Mouse (Mus musculus) MEL (cell line): Measurements from ENCODE around the gene Chst12.

Source experiments
- CTCF ChIP-seq, 3 experiments: IDR thresholded peaks in 2 of 3; conservative IDR thresholded peaks in 1 of 3; 2 replicates each; pipeline ENCODE4 v1.5.1; 2011 to 2012; ENCODE audit warnings: low read length in 3 of 3, low read depth in 2 of 3, mild to moderate bottlenecking in 2 of 3, improper control_type of control experiment in 1 of 3, inconsistent platforms in 1 of 3, mixed read lengths in 1 of 3, moderate library complexity in 1 of 3; ENCODE audit not compliant: control insufficient read depth in 1 of 3, insufficient read depth in 1 of 3, poor library complexity in 1 of 3, severe bottlenecking in 1 of 3
- ELF1 ChIP-seq: IDR thresholded peaks from 2 replicates; pipeline ENCODE4 v1.6.1; 2014; ENCODE audit warnings: low read depth, mild to moderate bottlenecking, inconsistent platforms, low read length, improper control_type of control experiment, moderate library complexity
- JUND ChIP-seq: IDR thresholded peaks from 2 replicates; pipeline ENCODE4 v1.6.1; 2011; ENCODE audit warnings: low read depth, mild to moderate bottlenecking, improper control_type of control experiment, low read length
- POLR2A ChIP-seq, 2 experiments: IDR thresholded peaks; 2 replicates each; pipeline ENCODE4 v1.6.1; 2011 to 2012; ENCODE audit warnings: low read length in 2 of 2, mild to moderate bottlenecking in 2 of 2, control low read depth in 1 of 2, improper control_type of control experiment in 1 of 2, low read depth in 1 of 2, moderate library complexity in 1 of 2; ENCODE audit not compliant: control insufficient read depth in 1 of 2, insufficient read depth in 1 of 2, poor library complexity in 1 of 2
- TBP ChIP-seq: IDR thresholded peaks from 2 replicates; pipeline ENCODE4 v1.8.0; 2011; ENCODE audit warnings: low read depth, low read length, improper control_type of control experiment
- ZNF384 ChIP-seq: IDR thresholded peaks from 2 replicates; pipeline ENCODE4 v1.6.1; 2012; ENCODE audit warnings: low read depth, mild to moderate bottlenecking, inconsistent platforms, low read length, improper control_type of control experiment

- TF ChIP-seq CTCF (IDR thresholded peaks at IDR 0.05 in 2 of 3, conservative IDR thresholded peaks at IDR 0.05 in 1 of 3; ENCODE audit: control insufficient read depth in 1 of 3, insufficient read depth in 1 of 3, low read depth in 2 of 3, low read length in 3 of 3, poor library complexity in 1 of 3, severe bottlenecking in 1 of 3) (no peak), TBP (no peak), JUND (no peak), POLR2A (IDR thresholded peaks at IDR 0.05; ENCODE audit: control insufficient read depth in 1 of 2, insufficient read depth in 1 of 2, low read depth in 1 of 2, low read length in 2 of 2, poor library complexity in 1 of 2) (no peak), ELF1 (no peak), ZNF384 (no peak)
These were observed 63.8 kb downstream of the Chst12 start for GRCm38 (mm10) chr5:140569032-140569595.
